Mouse (Mus musculus) hindbrain, embryonic 11.5 days (tissue): ENCODE data around the gene Ppp1r1b. TPM values are rescaled to one million over a fixed set of nuclear protein-coding genes. Genes with fewer than 3 reads are reported as not detected.
A peak's percentile ranks its signal among the peaks of the same experiment; 100 is the strongest.

Experiments
- ATAC-seq: fragments of 200-750 bp; cut with Nextera tagmentation; 2 replicates; pipeline ENCODE4 v1.8.0; 2017; ENCODE audit warnings: mild to moderate bottlenecking, moderate TSS enrichment, moderate library complexity; ENCODE audit not compliant: low FRiP score
- DNase-seq: peaks from one replicate; pipeline ENCODE4 v3.0.0-alpha.2; 2015; ENCODE audit warnings: low spot score
- H3K27ac ChIP-seq: fragments of 300-500 bp; sonication (generic); 2 replicates; pipeline ENCODE4 v1.5.1; 2014; ENCODE audit warnings: mild to moderate bottlenecking, low read depth, low read length
- H3K27me3 ChIP-seq: fragments of 300-500 bp; sonication (generic); 2 replicates; pipeline ENCODE4 v1.6.1; 2014; ENCODE audit warnings: mild to moderate bottlenecking, low read length, moderate library complexity, mixed read lengths; ENCODE audit not compliant: control insufficient read depth, insufficient read depth
- H3K36me3 ChIP-seq: fragments of 300-500 bp; sonication (generic); 2 replicates; pipeline ENCODE4 v1.6.1; 2014; ENCODE audit warnings: mild to moderate bottlenecking, low read length, moderate library complexity, mixed read lengths; ENCODE audit not compliant: control insufficient read depth, insufficient read depth
- H3K4me1 ChIP-seq: fragments of 300-500 bp; sonication (generic); replicated peaks from 2 replicates; pipeline ENCODE4 v1.6.1; 2014; ENCODE audit warnings: low read length, mixed read lengths; ENCODE audit not compliant: control insufficient read depth, insufficient read depth
- H3K4me2 ChIP-seq: fragments of 300-500 bp; sonication (generic); replicated peaks from 2 replicates; pipeline ENCODE4 v1.6.1; 2014; ENCODE audit warnings: mild to moderate bottlenecking, low read depth, low read length
- H3K4me3 ChIP-seq: fragments of 300-500 bp; sonication (generic); 2 replicates; pipeline ENCODE4 v1.5.1; 2014; ENCODE audit warnings: low read depth, low read length
- H3K9ac ChIP-seq: fragments of 300-500 bp; sonication (generic); 2 replicates; pipeline ENCODE4 v1.6.1; 2014; ENCODE audit warnings: low read depth, low read length
- H3K9me3 ChIP-seq: fragments of 300-500 bp; sonication (generic); 2 replicates; pipeline ENCODE4 v1.6.1; 2016; ENCODE audit warnings: low read length; ENCODE audit not compliant: control insufficient read depth
- WGBS: fragments of 180-500 bp; shearing (Covaris S2); extraction: QIAGEN DNeasy Blood & Tissue Kit; methylation state at CpG from one replicate; pipeline ENCODE4 v1.1.7; 2014; 5-methylcytosine and 5-hydroxymethylcytosine counted together
- polyA plus RNA-seq: library from polyadenylated mRNA; unstranded; fragments of >200 nt; fragmentation: Nextera tagmentation; extraction: Ambion mirVana; gene quantifications from 2 replicates; pipeline ENCODE4 v1.2.1, GENCODE M21; 2014

The Ppp1r1b gene
- polyA plus RNA-seq, 1 experiment from 2014 or later = 0.29 TPM

DNA sequence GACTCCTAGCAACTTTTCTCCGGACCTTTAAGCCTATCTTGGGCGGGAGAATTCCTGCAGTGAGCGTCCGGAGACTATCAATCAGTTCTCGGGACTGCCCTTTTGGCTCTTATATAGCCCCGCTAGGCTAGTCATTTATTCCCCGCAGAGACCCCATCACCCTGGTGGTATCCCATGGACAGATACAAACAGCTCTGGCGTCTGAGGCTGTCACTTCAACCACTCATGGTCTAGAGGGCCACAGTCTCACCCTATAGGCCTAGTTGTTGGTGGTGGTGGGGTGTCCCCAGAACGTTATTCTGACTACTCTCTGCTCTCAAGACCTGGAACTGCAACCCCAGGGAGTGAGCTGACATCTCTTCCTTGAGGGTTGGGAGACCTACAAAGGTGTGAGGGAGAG is 1.1 kb downstream of the Ppp1r1b start:
- H3K9me3 ChIP-seq = no peaks in the 10 kb centered on the region
- ATAC-seq (no peak), DNase-seq (peak; percentile 30)
- H3K27ac ChIP-seq = no peak overlapping the region
- H3K4me2 ChIP-seq = no peak overlapping the region
- H3K27me3 ChIP-seq = peaks cover 80% of the 10 kb centered on the region
- WGBS = under 1% methylated on average over 9 of the region's 9 CpGs
- H3K4me1 ChIP-seq = peaks cover 11% of the 10 kb centered on the region
- H3K9ac ChIP-seq = no peak overlapping the region
- H3K36me3 ChIP-seq = no peaks in the 10 kb centered on the region
- H3K4me3 ChIP-seq = no peak overlapping the region; the same call in 1 of the 2 replicates

DNA sequence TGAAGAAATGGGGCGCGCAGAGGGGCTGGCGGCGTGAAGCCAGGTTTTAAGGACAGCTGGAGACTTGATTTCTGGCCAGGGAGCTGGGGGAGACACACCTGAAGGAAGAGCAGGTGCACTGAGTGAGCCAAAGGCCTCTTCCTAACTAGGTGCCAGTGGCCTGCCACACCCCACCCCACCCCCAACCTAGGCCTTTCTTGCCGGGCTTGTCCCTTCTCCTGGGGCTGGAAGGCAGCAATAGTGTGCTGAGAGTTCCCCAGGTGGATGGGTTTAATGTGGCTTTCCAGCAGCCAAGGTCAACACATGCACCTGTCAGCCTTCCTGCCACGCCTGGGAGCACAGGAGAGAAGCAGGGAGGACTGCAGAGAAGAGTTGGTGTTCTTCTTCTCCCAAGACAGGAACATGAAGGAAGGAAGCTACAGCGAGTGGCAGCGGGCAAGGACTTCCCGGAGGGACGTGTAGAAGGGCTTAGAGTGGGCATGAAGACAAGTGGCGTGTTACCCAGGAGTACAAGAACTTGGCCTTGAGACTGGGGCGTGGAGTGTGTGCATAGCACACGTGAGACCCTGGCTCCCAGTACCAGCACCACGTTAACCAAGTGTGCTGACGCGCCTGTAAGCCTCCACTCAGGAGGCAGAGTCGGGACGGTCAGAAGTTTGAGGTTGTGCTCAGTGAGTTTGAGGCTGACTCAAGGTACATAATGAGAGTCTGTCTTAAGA is 4.2 kb downstream of the Ppp1r1b start:
- Histone ChIP-seq H3K36me3 (no peaks in the 10 kb centered on the region), H3K27ac (no peak overlapping the region), H3K27me3 (peaks cover 57% of the 10 kb centered on the region), H3K9me3 (no peaks in the 10 kb centered on the region), H3K4me1 (peaks cover 11% of the 10 kb centered on the region), H3K9ac (no peak overlapping the region), H3K4me2 (no peak overlapping the region), H3K4me3 (no peak overlapping the region)
- DNase-seq (no peak), ATAC-seq (no peak)
- 79% methylated on average over 18 of the region's 18 CpGs for WGBS

DNA sequence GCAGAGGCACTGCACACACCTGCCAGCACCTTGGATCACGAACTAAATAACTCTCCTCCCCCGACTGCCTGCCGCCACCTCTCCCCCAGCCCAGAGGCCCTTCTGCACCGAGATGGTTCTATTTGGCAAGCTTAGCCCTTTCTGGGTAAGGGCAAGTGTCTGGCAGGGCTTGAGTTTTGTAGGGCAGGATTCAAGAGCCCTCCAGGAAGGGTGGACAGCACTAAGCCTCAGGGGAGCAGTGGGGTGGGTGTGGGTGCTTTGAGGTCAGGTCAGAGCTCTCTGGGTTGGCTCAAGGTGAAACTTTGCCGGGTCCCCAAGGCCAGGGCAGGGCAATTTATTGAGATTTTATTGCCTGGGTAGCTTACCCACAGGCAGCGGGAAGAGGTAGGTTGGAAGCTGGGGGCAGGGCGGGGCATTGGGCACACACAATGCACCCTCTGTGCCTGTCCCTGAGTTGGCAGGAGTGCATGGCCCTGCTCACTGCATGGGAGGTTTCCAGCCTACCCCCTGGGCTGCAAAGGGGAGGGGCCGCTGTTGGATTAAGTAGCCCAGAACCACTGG is 5.5 kb downstream of the Ppp1r1b start:
- ATAC-seq = no peak
- no peak for DNase-seq
- Histone ChIP-seq H3K4me2 (no peak overlapping the region), H3K9ac (no peak overlapping the region), H3K4me1 (peaks cover 3% of the 10 kb centered on the region), H3K27ac (no peak overlapping the region), H3K9me3 (no peaks in the 10 kb centered on the region), H3K27me3 (peaks cover 44% of the 10 kb centered on the region), H3K36me3 (no peaks in the 10 kb centered on the region), H3K4me3 (no peak overlapping the region)
- 43% methylated on average over 8 of the region's 8 CpGs for WGBS

DNA sequence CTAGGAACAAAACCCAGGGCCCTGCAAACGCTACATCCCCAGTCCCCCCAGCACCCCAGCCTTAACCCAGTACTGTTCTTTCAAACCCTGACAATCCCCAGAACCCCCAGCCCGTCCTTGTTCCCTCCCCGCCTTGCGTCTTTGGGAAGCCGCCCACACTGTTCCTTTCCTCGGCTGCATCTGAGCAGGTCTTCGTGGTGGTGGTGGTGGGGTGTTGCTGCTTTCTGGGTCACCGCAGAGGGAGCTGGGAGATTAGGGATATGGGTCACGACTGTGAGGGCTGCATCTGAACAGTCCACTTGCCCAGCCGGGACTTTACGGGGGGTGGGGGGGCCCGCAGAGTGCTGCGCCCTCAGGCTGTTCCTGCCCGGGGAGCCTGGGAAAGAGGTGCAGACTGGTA is 6.2 kb downstream of the Ppp1r1b start:
- ATAC-seq (no peak), DNase-seq (no peak)
- H3K4me1 ChIP-seq = peaks cover 4% of the 10 kb centered on the region
- H3K36me3 ChIP-seq = no peaks in the 10 kb centered on the region
- H3K27ac ChIP-seq = no peak overlapping the region
- no peak overlapping the region for H3K4me2 ChIP-seq
- no peak overlapping the region for H3K4me3 ChIP-seq
- 64% methylated on average over 14 of the region's 14 CpGs for WGBS
- no peak overlapping the region for H3K9ac ChIP-seq
- no peaks in the 10 kb centered on the region for H3K9me3 ChIP-seq
- H3K27me3 ChIP-seq = peaks cover 37% of the 10 kb centered on the region

DNA sequence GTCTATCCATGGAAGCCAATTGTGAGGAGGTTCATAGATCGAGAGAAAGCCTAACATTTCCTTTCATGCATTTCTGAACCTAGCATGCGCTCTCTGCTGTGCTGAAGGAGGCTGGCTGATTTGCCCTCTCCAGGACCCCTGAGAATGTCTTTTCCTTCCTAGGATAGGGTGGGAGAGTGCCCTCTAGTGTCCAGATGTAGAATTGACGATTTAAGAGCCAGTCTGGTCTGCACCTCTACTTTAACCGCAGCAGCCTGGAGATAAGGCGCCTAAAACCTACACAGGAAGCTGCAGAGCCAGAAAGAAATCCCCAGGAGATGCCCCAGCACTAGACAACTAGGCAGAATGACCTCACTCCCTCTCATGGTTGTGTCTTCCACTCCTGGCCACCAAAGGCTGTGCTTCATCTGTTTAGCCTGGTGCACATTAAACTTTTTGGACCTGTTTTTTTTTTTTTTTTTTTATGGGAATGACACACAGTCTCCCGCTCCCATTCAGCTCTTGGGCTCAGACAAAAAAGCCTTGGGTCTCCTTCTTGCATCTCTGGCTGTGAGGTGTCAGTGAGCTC is 7.6 kb downstream of the Ppp1r1b start:
- Histone ChIP-seq H3K4me3 (no peak overlapping the region), H3K27me3 (peaks cover 23% of the 10 kb centered on the region), H3K9me3 (no peaks in the 10 kb centered on the region), H3K4me1 (peaks cover 9% of the 10 kb centered on the region), H3K4me2 (no peak overlapping the region), H3K27ac (no peak overlapping the region), H3K9ac (no peak overlapping the region), H3K36me3 (no peaks in the 10 kb centered on the region)
- DNase-seq (peak; percentile 85), ATAC-seq (no peak)
- 11% methylated on average over 6 of the region's 6 CpGs for WGBS

DNA sequence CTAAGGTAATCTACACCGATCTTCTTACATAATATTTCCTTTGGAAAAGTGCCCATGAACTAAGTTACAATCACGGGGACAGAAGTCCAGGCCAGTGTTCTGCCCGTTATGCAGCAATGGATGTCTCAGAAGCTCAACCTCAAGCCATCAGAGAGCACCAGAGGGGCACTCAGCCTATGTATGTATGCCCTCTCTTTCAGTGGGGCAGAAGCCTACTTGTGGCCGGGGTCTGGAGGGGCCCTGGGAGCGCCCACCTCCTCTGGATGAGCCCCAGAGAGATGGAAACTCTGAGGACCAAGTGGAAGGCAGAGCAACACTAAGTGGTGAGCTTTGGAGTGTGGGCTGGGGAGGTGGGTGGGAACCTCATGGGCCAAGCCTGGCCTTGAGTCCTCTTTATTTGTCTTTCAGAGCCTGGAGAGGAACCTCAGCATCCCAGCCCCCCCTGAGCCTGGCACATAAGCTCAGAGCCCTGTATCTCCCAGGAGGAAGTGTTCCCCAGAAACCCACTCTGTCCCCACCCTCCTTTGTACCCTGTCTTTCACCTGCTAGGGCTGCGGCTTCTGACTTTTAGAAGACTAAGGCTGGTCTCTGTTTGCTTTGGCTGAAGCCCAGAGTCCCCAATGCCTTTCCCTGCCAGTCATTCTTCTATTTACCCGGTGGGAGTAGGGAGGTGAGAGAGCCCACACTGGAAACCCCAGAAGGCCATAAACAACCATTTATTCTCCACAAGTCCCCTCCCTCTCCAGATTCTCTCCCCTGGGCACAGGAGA is 8.6 kb downstream of the Ppp1r1b start:
- H3K4me1 ChIP-seq = peaks cover 19% of the 10 kb centered on the region
- H3K4me3 ChIP-seq = no peak overlapping the region
- DNase-seq = no peak
- no peak overlapping the region for H3K9ac ChIP-seq
- H3K4me2 ChIP-seq = no peak overlapping the region
- ATAC-seq = no peak
- WGBS = 85% methylated on average over 7 of the region's 7 CpGs
- H3K27ac ChIP-seq = no peak overlapping the region
- H3K36me3 ChIP-seq = no peaks in the 10 kb centered on the region
- peaks cover 15% of the 10 kb centered on the region for H3K27me3 ChIP-seq
- no peaks in the 10 kb centered on the region for H3K9me3 ChIP-seq

DNA sequence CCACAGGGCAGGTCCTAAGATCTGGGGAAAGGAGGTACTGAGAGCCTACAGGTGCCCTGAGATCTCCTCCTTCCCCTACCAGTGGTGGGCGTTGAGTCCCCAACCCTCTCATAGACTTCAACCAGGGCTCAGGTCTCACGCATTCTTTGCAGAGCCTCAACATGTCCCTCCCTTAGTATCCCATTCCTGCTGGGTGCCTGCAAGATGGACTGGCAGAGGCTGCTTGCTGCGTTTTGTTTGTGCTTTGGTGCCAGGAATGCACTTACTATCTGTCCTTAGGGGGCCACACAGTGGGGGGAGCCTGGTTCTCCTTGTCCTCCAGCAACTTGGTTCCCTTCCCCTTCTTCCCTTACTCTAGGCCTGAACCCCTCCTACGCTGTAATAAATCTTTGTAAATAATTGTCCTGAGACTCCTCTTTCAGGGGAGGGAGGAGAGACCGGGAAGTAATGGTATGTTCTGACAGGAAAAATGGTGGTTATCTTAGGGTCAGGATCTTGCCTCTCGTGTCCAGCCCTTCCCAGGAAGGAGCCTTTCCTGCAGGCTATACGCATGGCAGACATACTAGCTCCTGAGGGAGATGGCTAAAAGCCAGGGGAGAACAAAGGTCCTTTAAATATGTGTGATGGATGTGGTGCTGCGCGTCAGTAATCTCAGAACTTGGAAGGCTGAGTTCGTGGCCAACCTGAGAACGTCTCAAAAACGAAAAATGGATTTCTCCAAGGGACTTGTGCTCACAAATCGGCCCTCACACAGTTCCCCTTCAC is 9.4 kb downstream of the Ppp1r1b start:
- Histone ChIP-seq H3K4me3 (peak overlapping the region; percentile 58), H3K9me3 (no peaks in the 10 kb centered on the region), H3K27ac (peak overlapping the region; percentile 65; the same call in 1 of the 2 replicates), H3K9ac (peak overlapping the region; percentile 15; the same call in 1 of the 2 replicates), H3K27me3 (peaks cover 8% of the 10 kb centered on the region), H3K4me2 (peak overlapping the region; percentile 65), H3K36me3 (no peaks in the 10 kb centered on the region), H3K4me1 (peaks cover 24% of the 10 kb centered on the region)
- DNase-seq (no peak), ATAC-seq (0 out of 2 replicates have a peak, but pooled peaks have one; percentile 21)
- 12% methylated on average over 13 of the region's 13 CpGs for WGBS
